Mouse (Mus musculus) bone marrow macrophage, adult 2 months (primary cell): ENCODE results near the gene Fam240b. TPM values are rescaled to one million over a fixed set of nuclear protein-coding genes. Genes with fewer than 3 reads are reported as not detected.

Experiments
- H3K27ac ChIP-seq: 2 replicates; pipeline ENCODE4 v1.5.1; 2012; ENCODE audit warnings: low read depth, low read length; ENCODE audit not compliant: insufficient read depth
- H3K4me1 ChIP-seq: 2 replicates; pipeline ENCODE4 v1.6.1; 2012; ENCODE audit warnings: low read length; ENCODE audit not compliant: control insufficient read depth, insufficient read depth
- H3K4me3 ChIP-seq: 2 replicates; pipeline ENCODE4 v1.5.1; 2012; ENCODE audit warnings: mild to moderate bottlenecking, low read length, moderate library complexity; ENCODE audit not compliant: insufficient read depth
- CTCF ChIP-seq: IDR thresholded peaks from 2 replicates; pipeline ENCODE4 v1.5.1; 2012; ENCODE audit warnings: low read depth, mild to moderate bottlenecking, low read length, moderate library complexity
- POLR2A ChIP-seq: IDR thresholded peaks from 2 replicates; pipeline ENCODE4 v1.6.1; 2012; ENCODE audit warnings: mild to moderate bottlenecking, low read depth, low read length, borderline replicate concordance
- polyA plus RNA-seq: library from polyadenylated mRNA; stranded (reverse); fragments of >200 nt; gene quantifications from 2 replicates; pipeline ENCODE4 v1.2.4, GENCODE M21; 2012; ENCODE audit not compliant: missing spikeins, insufficient read depth, insufficient read length

Fam240b gene
- polyA plus RNA-seq, 1 experiment, result not detected

DNA sequence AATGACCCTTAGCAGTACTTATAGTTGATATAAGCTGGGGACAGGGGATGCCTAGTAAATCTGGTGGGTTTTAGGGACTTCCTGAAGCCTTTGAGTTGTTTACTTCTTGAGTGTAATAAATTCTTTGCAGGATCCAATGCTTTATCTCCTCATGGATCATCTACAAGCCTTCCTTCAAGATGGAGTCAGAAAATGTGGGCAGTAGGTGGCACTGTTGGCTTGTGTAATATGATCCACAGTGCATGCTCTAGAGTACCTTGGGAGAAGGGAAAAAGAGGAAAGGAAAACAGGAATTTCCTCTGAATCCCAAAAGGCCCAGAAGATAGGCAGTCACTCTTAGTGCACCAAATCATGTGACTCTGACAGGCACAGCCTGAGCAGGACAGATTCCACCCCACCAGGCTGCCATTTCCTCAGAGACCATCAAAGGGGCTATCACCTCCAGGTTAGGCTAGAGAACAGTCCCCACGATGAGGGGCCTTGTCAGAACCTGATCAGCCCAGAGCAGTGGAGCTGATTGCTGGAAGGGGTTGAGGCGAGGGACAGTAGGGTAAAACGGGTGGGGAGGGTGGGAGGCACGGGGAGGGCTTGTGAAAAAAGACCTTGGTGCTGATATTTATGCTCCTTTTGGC is 54.2 kb downstream of the Fam240b start:
- Histone ChIP-seq H3K27ac (no peak overlapping the region), H3K4me1 (no peaks in the 10 kb centered on the region), H3K4me3 (no peak overlapping the region)
- TF ChIP-seq CTCF, result no peak
- no peak for TF ChIP-seq POLR2A

DNA sequence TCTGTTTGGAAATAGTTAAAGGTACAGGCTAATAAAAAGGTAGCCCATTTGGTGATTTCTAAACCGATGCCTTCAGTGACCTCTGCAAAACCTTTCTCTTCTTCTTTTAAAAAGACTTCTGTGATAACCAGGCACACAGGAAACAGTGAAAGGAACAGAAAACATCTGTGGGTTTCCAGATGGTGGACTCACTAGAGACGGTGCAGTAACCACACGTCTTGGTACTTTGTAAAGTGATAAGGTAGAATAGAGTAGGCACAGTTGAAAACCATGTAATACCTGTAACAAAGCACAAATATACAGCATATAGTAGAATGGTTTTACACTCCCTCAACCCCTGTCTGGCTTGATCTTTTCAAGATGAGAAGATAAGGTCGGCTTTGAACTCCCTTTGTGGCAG is 57.0 kb downstream of the Fam240b start:
- no peak overlapping the region for H3K4me3 ChIP-seq
- no peaks in the 10 kb centered on the region for H3K4me1 ChIP-seq
- H3K27ac ChIP-seq, result no peak overlapping the region
- TF ChIP-seq CTCF (no peak), POLR2A (no peak)

DNA sequence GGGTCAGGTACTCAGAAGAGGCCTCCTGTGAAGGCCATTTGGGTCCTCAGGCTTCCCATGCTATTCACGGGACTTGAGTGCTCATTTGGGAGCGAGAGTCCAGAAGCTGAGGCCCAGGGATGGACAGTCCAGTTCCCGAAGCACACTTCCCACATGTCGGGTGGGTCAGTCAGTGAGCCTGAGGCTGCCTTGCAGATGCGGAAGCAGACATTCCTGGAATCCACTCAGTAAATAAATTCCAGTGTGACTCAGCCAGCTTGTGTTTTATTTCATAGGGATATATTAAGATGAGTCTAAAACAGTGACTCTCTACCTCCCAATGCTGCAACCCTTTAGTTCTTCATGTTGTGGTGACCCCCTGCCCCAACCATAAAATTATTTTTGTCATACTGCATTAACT is 58.1 kb downstream of the Fam240b start:
- no peak overlapping the region for H3K27ac ChIP-seq
- TF ChIP-seq CTCF (no peak), POLR2A (no peak)
- H3K4me3 ChIP-seq, result no peak overlapping the region
- no peaks in the 10 kb centered on the region for H3K4me1 ChIP-seq

DNA sequence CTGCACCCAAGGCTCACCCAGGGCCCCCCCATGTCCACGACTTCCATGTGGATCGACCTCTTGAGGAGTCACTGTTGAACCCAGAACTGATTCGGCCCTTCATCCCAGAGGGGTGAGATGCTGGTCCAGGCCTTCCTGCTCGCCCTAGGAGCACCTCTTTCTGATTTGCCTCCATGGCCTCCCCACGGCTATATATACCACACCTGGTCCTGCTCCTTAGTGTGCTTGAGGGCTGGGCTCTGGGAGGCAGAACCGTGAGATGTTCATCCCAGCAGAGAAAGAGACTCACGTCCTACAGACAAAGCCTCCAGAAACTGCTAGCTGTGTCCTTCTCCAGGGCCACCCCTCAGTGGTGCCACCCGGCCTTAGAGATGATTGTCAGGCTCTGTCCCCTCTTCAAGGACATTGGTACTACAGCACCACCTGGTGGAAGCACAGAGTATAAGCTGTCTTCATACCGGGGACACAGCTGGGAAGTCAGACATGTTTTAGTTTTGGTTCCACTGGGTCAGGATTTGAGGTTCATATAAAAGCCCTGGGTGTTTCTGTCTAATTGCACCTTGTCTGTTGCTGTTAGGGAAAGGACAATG is 58.6 kb downstream of the Fam240b start:
- no peak for TF ChIP-seq POLR2A
- TF ChIP-seq CTCF, result no peak
- no peaks in the 10 kb centered on the region for H3K4me1 ChIP-seq
- no peak overlapping the region for H3K27ac ChIP-seq
- H3K4me3 ChIP-seq, result no peak overlapping the region

DNA sequence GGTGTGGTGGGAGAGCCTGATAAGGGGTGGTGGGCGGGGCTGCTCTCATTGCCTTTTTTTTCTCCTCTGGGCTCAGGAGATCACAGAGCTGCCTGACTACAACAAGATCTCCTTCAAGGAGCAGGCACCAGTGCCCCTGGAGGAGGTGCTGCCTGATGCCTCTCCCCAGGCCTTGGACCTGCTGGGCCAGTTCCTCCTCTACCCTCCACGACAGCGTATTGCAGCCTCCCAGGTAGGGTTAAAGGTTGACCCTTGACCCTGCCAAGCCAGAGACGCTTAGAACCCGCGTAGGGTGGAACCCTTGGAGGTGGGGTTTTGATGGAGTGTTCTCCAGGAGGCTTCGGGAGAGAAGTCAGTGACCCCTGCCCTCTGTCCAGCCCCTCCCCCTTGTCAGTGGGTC is 59.8 kb downstream of the Fam240b start:
- Histone ChIP-seq H3K27ac (no peak overlapping the region), H3K4me1 (peaks cover 3% of the 10 kb centered on the region; the same call in 1 of the 2 replicates), H3K4me3 (no peak overlapping the region)
- TF ChIP-seq POLR2A (no peak), CTCF (no peak)

DNA sequence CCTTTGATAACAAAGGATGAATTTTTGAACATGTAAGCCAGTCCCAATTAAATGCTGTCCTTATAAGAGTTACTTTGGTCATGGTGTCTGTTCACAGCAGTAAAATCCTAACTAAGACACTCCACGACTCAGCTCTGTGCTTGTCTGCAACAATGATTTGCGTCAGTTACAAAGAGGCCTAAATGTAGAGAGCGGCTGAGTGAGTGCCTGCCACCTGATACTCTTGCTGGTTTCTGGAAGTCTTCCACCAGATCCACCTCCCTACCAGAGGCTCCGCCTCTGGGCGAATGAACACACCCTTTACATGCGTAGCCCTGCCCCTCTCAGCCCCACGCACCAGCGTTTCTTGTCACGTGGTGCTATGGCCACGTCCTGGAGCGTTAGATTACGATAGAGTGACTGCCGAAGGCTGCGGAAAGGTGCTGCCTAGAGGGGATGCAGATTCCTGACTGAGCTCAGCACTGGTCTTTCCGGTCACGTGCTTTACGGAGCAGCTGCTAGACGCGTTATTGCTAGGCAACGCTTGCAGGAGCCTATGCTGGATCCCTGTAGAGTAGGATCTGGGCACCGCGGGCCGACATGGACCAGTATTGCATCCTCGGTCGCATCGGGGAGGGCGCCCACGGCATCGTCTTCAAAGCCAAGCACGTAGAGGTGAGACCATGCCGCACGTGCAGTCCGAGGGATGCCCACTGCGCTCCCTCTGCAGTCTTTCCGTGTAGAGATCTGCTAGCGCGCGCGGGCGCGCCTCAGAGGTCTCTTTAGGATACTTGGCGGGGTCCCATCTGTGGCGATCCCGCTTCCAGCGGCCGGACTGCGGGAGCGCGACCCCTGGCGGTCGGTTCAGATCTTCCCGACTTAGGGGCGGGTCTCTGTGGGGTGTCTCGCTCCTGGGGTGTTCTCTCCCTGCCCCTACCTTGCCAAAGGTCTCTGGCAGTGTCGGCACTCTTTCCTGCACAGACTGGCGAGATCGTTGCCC is 65.3 kb downstream of the Fam240b start, which contains the start of gene Cdk20:
TSS of gene Cdk20 (plus strand) at position 298 of the 979 bp plus-strand sequence.
- Histone ChIP-seq H3K4me1 (peaks cover 5% of the 10 kb centered on the region; the same call in 1 of the 2 replicates), H3K4me3 (peak within 1 kb of the TSS; percentile 92), H3K27ac (peak within 1 kb of the TSS; percentile 59)
- TF ChIP-seq POLR2A, result no peak
- peak; percentile 83 for TF ChIP-seq CTCF

Other genes with a start within 250 kb of the Fam240b start
- gene Cdc14b, start 222.5 kb downstream of the Fam240b start, polyA plus RNA-seq, result 9.2 and 9.3 TPM in 2 replicates
- 56.9 and 58.1 TPM in 2 replicates for gene Aaed1, start 185.1 kb downstream of the Fam240b start, polyA plus RNA-seq
- gene Ctsl, start 126.9 kb downstream of the Fam240b start, polyA plus RNA-seq, result 1,731 and 1,752 TPM in 2 replicates
- gene Cdk20, start 65.5 kb downstream of the Fam240b start, polyA plus RNA-seq, result 46.3 and 47.8 TPM in 2 replicates